Mouse (Mus musculus): Measurements from ENCODE around the gene Ubtf. TPM values are rescaled to one million over a fixed set of nuclear protein-coding genes. Genes with fewer than 3 reads are reported as not detected.

The Ubtf gene
- polyA plus RNA-seq, 1 experiment from 2014 or later, result 90.3 TPM

GRCm38 (mm10) chr11:102342742-102343141 is 23.2 kb upstream of the Ubtf start:
- H3K9me3 ChIP-seq, result no peaks in the 10 kb centered on the region
- no peak overlapping the region for H3K9ac ChIP-seq (replicated peaks)
- no peak overlapping the region for H3K4me3 ChIP-seq (replicated peaks)
- H3K27ac ChIP-seq, result peak overlapping the region; percentile 2
- H3K27me3 ChIP-seq, result no peaks in the 10 kb centered on the region
- ATAC-seq, result no peak
- 50% methylated on average over 12 of the region's 12 CpGs for WGBS
- H3K4me1 ChIP-seq (replicated peaks), result no peaks in the 10 kb centered on the region; the same call in 1 of the 2 replicates
- no peaks in the 10 kb centered on the region for H3K36me3 ChIP-seq
- no peak overlapping the region for H3K4me2 ChIP-seq (replicated peaks)

GRCm38 (mm10) chr11:102341101-102341500 is 21.6 kb upstream of the Ubtf start:
- 95% methylated on average over 4 of the region's 4 CpGs for WGBS
- ATAC-seq, result no peak
- H3K9ac ChIP-seq (replicated peaks), result no peak overlapping the region

GRCm38 (mm10) chr11:102339624-102340023 is 20.1 kb upstream of the Ubtf start:
- H3K27ac ChIP-seq, result no peak overlapping the region
- ATAC-seq, result no peak
- 62% methylated on average over 4 of the region's 4 CpGs for WGBS

More at GRCm38 (mm10) chr11:102341101-102341500, 21.6 kb upstream of the Ubtf start:
- no peaks in the 10 kb centered on the region for H3K9me3 ChIP-seq
- H3K4me2 ChIP-seq (replicated peaks), result no peak overlapping the region
- no peaks in the 10 kb centered on the region for H3K36me3 ChIP-seq
- no peak overlapping the region for H3K4me3 ChIP-seq (replicated peaks)
- no peaks in the 10 kb centered on the region; the same call in 1 of the 2 replicates for H3K4me1 ChIP-seq (replicated peaks)
- H3K27ac ChIP-seq, result no peak overlapping the region
- no peaks in the 10 kb centered on the region for H3K27me3 ChIP-seq

DNA sequence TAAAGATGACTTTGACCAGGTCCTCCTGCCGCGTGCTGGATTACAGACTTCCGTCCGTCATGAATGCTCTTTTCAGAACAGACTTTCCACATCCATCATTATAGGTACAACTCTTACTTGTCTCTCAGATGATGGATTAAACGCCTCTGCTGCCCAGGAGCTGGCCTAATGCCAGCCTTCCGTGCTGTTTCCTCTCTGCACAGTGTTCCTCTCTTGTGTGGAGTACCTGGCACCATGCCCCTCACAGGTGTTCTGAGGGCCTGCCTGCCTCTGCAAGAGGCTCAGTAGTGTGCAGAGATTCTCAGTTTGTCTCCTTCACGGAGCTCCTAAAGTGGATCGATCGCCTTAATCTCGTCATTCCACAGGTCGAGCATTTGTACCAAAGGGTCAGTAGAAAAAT is 19.7 kb upstream of the Ubtf start:
- Histone ChIP-seq H3K9me3 (no peaks in the 10 kb centered on the region), H3K9ac (replicated peaks) (no peak overlapping the region), H3K4me2 (replicated peaks) (no peak overlapping the region), H3K4me3 (replicated peaks) (no peak overlapping the region), H3K27ac (no peak overlapping the region), H3K36me3 (no peaks in the 10 kb centered on the region), H3K4me1 (replicated peaks) (peaks cover 7% of the 10 kb centered on the region), H3K27me3 (no peaks in the 10 kb centered on the region)
- WGBS, result 80% methylated on average over 11 of the region's 11 CpGs
- no peak for ATAC-seq

More at GRCm38 (mm10) chr11:102339624-102340023, 20.1 kb upstream of the Ubtf start:
- H3K27me3 ChIP-seq, result no peaks in the 10 kb centered on the region
- H3K4me1 ChIP-seq (replicated peaks), result peaks cover 7% of the 10 kb centered on the region
- H3K4me2 ChIP-seq (replicated peaks), result no peak overlapping the region
- H3K36me3 ChIP-seq, result no peaks in the 10 kb centered on the region
- no peak overlapping the region for H3K4me3 ChIP-seq (replicated peaks)
- no peaks in the 10 kb centered on the region for H3K9me3 ChIP-seq
- H3K9ac ChIP-seq (replicated peaks), result no peak overlapping the region

- 58% methylated on average over 3 of the region's 3 CpGs for whole genome bisulfite sequencing
- no peak for ATAC-seq
- no peak overlapping the region for H3K4me3 ChIP-seq (replicated peaks)
Observed at GRCm38 (mm10) chr11:102338561-102338960, 19.0 kb upstream of the Ubtf start.

DNA sequence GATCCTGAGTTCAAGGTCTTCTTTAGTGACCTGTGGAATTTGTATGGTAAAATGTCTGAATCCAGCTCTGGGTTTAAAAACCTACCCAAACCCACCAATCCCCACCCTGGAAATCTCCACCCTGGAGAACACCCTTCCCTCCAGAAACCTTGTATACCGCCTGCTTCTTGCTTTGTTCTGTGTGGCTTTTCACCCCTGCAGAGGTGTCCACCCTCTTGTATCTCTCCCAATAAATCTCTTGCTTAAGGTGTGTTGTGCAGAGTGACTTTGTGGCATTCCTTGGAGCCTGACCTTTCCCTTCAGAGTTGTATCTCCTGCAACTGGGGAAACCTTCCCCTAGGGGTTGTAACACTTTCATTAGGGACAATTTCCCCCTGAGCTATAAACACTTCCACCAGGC is 18.4 kb upstream of the Ubtf start:
- ATAC-seq, result no peak
- Histone ChIP-seq H3K27me3 (no peaks in the 10 kb centered on the region), H3K36me3 (no peaks in the 10 kb centered on the region), H3K4me1 (replicated peaks) (peaks cover 7% of the 10 kb centered on the region), H3K27ac (no peak overlapping the region), H3K4me2 (replicated peaks) (no peak overlapping the region), H3K4me3 (replicated peaks) (no peak overlapping the region), H3K9me3 (no peaks in the 10 kb centered on the region), H3K9ac (replicated peaks) (no peak overlapping the region)
- 84% methylated on average over 1 of the region's 1 CpGs for WGBS

More at GRCm38 (mm10) chr11:102338561-102338960, 19.0 kb upstream of the Ubtf start:
- Histone ChIP-seq H3K36me3 (no peaks in the 10 kb centered on the region), H3K27me3 (no peaks in the 10 kb centered on the region), H3K4me1 (replicated peaks) (peaks cover 7% of the 10 kb centered on the region), H3K9me3 (no peaks in the 10 kb centered on the region), H3K9ac (replicated peaks) (no peak overlapping the region), H3K27ac (no peak overlapping the region), H3K4me2 (replicated peaks) (no peak overlapping the region)

- peaks cover 7% of the 10 kb centered on the region; the same call in 1 of the 2 replicates for H3K4me1 ChIP-seq (replicated peaks)
- H3K9ac ChIP-seq (replicated peaks), result no peak overlapping the region
- no peak for ATAC-seq
- H3K9me3 ChIP-seq, result no peaks in the 10 kb centered on the region
- no peak overlapping the region for H3K4me2 ChIP-seq (replicated peaks)
- no peaks in the 10 kb centered on the region for H3K36me3 ChIP-seq
- H3K27ac ChIP-seq, result no peak overlapping the region
- no peak overlapping the region for H3K4me3 ChIP-seq (replicated peaks)
- WGBS, result 89% methylated on average over 1 of the region's 1 CpGs
- no peaks in the 10 kb centered on the region for H3K27me3 ChIP-seq
Observed at GRCm38 (mm10) chr11:102336191-102336590, 16.6 kb upstream of the Ubtf start.

GRCm38 (mm10) chr11:102334973-102335700 is 15.6 kb upstream of the Ubtf start:
- no peak overlapping the region for H3K9ac ChIP-seq (replicated peaks)
- no peaks in the 10 kb centered on the region for H3K27me3 ChIP-seq
- H3K27ac ChIP-seq, result no peak overlapping the region
- ATAC-seq, result no peak
- H3K4me3 ChIP-seq (replicated peaks), result no peak overlapping the region
- 35% methylated on average over 9 of the region's 9 CpGs for WGBS
- no peaks in the 10 kb centered on the region for H3K9me3 ChIP-seq
- peaks cover 7% of the 10 kb centered on the region; the same call in 1 of the 2 replicates for H3K4me1 ChIP-seq (replicated peaks)
- no peak overlapping the region for H3K4me2 ChIP-seq (replicated peaks)
- no peaks in the 10 kb centered on the region for H3K36me3 ChIP-seq

DNA sequence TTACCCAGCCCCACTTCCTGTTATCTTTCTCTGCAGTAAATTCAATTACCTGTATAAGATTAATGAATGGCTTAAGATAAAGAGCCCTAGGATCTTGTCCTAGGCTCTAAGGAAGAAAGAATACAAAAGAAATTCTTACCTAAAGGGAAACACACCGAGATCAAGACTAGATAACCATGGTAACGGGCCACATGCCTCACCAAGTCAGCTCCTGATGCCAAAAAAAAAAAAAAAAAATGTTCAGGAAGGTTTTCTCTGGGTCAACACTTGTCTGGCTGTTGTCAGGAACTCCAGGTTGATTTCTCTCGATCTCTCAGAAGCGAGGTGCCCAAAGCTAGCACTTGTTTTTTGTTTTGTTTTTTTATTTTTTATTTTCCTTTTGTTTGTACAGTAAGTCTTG is 14.5 kb upstream of the Ubtf start:
- no peak for ATAC-seq
- Histone ChIP-seq H3K4me2 (replicated peaks) (no peak overlapping the region), H3K9me3 (no peaks in the 10 kb centered on the region), H3K36me3 (no peaks in the 10 kb centered on the region), H3K4me1 (replicated peaks) (peaks cover 7% of the 10 kb centered on the region; the same call in 1 of the 2 replicates), H3K27me3 (no peaks in the 10 kb centered on the region), H3K4me3 (replicated peaks) (no peak overlapping the region), H3K27ac (no peak overlapping the region), H3K9ac (replicated peaks) (no peak overlapping the region)
- 63% methylated on average over 4 of the region's 4 CpGs for WGBS

DNA sequence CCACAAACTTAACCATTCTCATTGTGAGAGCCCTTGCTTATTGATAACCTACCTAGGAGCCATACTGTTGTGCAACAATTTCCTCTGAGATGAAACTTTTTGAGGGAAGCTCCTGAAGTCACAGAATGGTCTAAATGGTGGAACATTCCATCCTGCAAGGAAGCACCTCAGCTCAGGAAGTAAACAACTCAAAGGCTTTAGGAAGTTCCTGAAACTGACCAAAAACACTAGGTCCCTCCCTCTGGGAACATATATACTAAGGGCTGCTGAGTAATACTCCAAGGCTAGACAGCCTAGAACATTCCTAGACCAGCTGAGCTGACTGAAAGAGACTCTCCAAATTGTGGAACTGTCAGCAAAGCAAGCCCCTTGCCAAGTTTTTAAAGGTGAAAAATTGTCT is 13.5 kb upstream of the Ubtf start:
- ATAC-seq, result no peak
- Histone ChIP-seq H3K4me1 (replicated peaks) (peaks cover 7% of the 10 kb centered on the region; the same call in 1 of the 2 replicates), H3K9ac (replicated peaks) (no peak overlapping the region), H3K36me3 (no peaks in the 10 kb centered on the region), H3K9me3 (no peaks in the 10 kb centered on the region), H3K4me3 (replicated peaks) (no peak overlapping the region), H3K27me3 (no peaks in the 10 kb centered on the region), H3K27ac (no peak overlapping the region), H3K4me2 (replicated peaks) (no peak overlapping the region)

DNA sequence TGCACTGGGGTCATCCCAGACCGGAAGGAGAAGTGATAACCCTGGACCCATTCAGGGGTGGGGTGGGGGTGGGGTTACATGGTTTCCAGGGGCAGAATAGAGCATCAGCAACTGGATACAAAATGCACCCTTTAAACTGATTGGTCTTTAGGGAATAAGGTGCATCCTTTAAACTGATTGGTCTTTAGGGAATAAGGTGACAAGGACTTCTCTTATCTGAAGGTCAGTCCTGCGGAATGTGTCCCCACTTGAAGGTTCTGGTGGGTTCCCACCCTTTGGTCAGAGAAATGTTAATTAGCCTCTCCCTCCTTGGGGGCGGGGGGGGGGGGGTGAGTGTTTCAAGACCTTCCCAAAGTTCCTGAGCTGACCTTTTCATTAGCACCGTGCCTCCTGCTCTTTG is 12.3 kb upstream of the Ubtf start:
- WGBS, result 58% methylated on average over 4 of the region's 4 CpGs
- no peaks in the 10 kb centered on the region for H3K36me3 ChIP-seq
- H3K4me3 ChIP-seq (replicated peaks), result no peak overlapping the region
- H3K9ac ChIP-seq (replicated peaks), result no peak overlapping the region
- no peak overlapping the region for H3K27ac ChIP-seq
- H3K4me2 ChIP-seq (replicated peaks), result no peak overlapping the region
- H3K4me1 ChIP-seq (replicated peaks), result peaks cover 7% of the 10 kb centered on the region; the same call in 1 of the 2 replicates
- 0 out of 2 replicates have a peak, but pooled peaks cover 2% of the 10 kb centered on the region for H3K27me3 ChIP-seq
- no peaks in the 10 kb centered on the region for H3K9me3 ChIP-seq
- no peak for ATAC-seq

DNA sequence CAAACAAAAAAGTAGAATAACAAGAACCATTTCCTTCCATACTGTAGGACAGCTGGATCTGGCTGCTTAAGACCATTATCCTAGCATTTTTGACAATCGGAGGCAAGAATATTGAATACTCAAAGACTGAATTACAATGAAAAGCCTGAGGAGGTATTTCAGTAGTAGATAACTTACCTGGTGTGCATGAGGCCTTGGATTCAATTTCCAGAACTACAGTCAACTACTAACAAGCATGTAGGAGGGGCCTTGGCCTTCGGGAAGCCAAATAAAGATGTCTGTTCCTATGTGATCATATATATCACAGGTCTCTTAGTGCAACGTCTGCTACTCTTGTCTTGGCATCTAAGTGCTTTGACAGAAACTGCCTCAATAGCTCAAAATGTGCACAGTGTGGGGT is 10.5 kb upstream of the Ubtf start:
- Histone ChIP-seq H3K36me3 (no peaks in the 10 kb centered on the region), H3K4me1 (replicated peaks) (peaks cover 2% of the 10 kb centered on the region; the same call in 1 of the 2 replicates), H3K4me3 (replicated peaks) (no peak overlapping the region), H3K9me3 (no peaks in the 10 kb centered on the region), H3K4me2 (replicated peaks) (no peak overlapping the region), H3K9ac (replicated peaks) (no peak overlapping the region), H3K27ac (no peak overlapping the region), H3K27me3 (0 out of 2 replicates have a peak, but pooled peaks cover 2% of the 10 kb centered on the region)
- WGBS, result 82% methylated on average over 3 of the region's 3 CpGs
- ATAC-seq, result no peak

- H3K4me1 ChIP-seq (replicated peaks), result no peaks in the 10 kb centered on the region
- no peak overlapping the region for H3K4me3 ChIP-seq (replicated peaks)
- H3K27ac ChIP-seq, result no peak overlapping the region
- no peaks in the 10 kb centered on the region for H3K36me3 ChIP-seq
- H3K9ac ChIP-seq (replicated peaks), result no peak overlapping the region
- no peak overlapping the region for H3K4me2 ChIP-seq (replicated peaks)
- no peak for ATAC-seq
- H3K9me3 ChIP-seq, result no peaks in the 10 kb centered on the region
- H3K27me3 ChIP-seq, result 0 out of 2 replicates have a peak, but pooled peaks cover 2% of the 10 kb centered on the region
Observed at GRCm38 (mm10) chr11:102329518-102329917, 10.0 kb upstream of the Ubtf start.

Measured in midbrain, embryonic 13.5 days (tissue).